Mouse (Mus musculus) embryonic fibroblast, embryonic 13.5 days (primary cell): Measurements from ENCODE around the gene Madd.

ENCODE experiments used
- CTCF ChIP-seq: IDR thresholded peaks from 2 replicates; pipeline ENCODE4 v1.5.1; 2011; ENCODE audit warnings: mild to moderate bottlenecking, control low read depth, low read length, moderate library complexity, borderline replicate concordance; ENCODE audit not compliant: insufficient read depth
- POLR2A ChIP-seq: IDR thresholded peaks from 2 replicates; pipeline ENCODE4 v1.6.1; 2011; ENCODE audit warnings: low read depth, mild to moderate bottlenecking, control low read depth, low read length, moderate library complexity

- TF ChIP-seq CTCF (no peak), POLR2A (no peak)
Measured at GRCm38 (mm10) chr2:91169587-91170322, 13.9 kb downstream of the Madd start.
